Mouse (Mus musculus) kidney, postnatal 25 days (tissue): ENCODE data around the gene Net1.
"Not testable (repeated sequence)": the region's sequence is repeated elsewhere in the genome, so short reads cannot be mapped to it uniquely, and the experiment has no call there.

Source experiments
- DNase-seq, 2 experiments: peaks; one replicate each; pipeline ENCODE4 v3.0.0; 2021; ENCODE audit warnings: mixed read lengths in 2 of 2

The Net1 gene

GRCm38 (mm10) chr13:3889111-3889510 is 28.9 kb downstream of the Net1 start:
- peak in 1 of 2 experiments; percentile 54 for DNase-seq

- no peak for DNase-seq
Measured at GRCm38 (mm10) chr13:3886663-3887062, 31.4 kb downstream of the Net1 start.

- DNase-seq: no peak
Measured at GRCm38 (mm10) chr13:3877679-3878220, 40.3 kb downstream of the Net1 start.

- DNase-seq: no peak
Measured at GRCm38 (mm10) chr13:3877185-3877584, 40.8 kb downstream of the Net1 start.

- no peak for DNase-seq
Measured at GRCm38 (mm10) chr13:3876448-3876847, 41.6 kb downstream of the Net1 start.

- no peak for DNase-seq
Measured at GRCm38 (mm10) chr13:3872832-3873231, 45.2 kb downstream of the Net1 start.

- no peak for DNase-seq
Measured at GRCm38 (mm10) chr13:3869901-3870300, 48.1 kb downstream of the Net1 start.

GRCm38 (mm10) chr13:3867158-3867557 is 50.9 kb downstream of the Net1 start:
- no peak for DNase-seq

- no peak for DNase-seq
Measured at GRCm38 (mm10) chr13:3866355-3867052, 51.5 kb downstream of the Net1 start.

- DNase-seq: peak; percentile 16 to 63
Measured at GRCm38 (mm10) chr13:3865648-3866354, 52.2 kb downstream of the Net1 start.

GRCm38 (mm10) chr13:3862922-3863580 is 55.0 kb downstream of the Net1 start:
- no peak for DNase-seq

GRCm38 (mm10) chr13:3862325-3862724 is 55.7 kb downstream of the Net1 start:
- DNase-seq: no peak

- DNase-seq: no peak
Measured at GRCm38 (mm10) chr13:3861251-3861650, 56.8 kb downstream of the Net1 start.

- no peak for DNase-seq
Measured at GRCm38 (mm10) chr13:3856252-3856651, 61.8 kb downstream of the Net1 start.

- no peak for DNase-seq
Measured at GRCm38 (mm10) chr13:3854856-3855255, 63.2 kb downstream of the Net1 start.

GRCm38 (mm10) chr13:3853648-3854333 is 64.2 kb downstream of the Net1 start, which contains the start of gene Calm5:
Calm5 (plus strand) TSS chr13:3854173.
- DNase-seq: not testable (repeated sequence)

GRCm38 (mm10) chr13:3850330-3850729 is 67.7 kb downstream of the Net1 start:
- DNase-seq: no peak

GRCm38 (mm10) chr13:3840662-3841061 is 77.4 kb downstream of the Net1 start:
- DNase-seq: not testable (repeated sequence)

GRCm38 (mm10) chr13:3837312-3837807 is 80.7 kb downstream of the Net1 start, which contains the start of gene Calm4:
Calm4 (plus strand) TSS chr13:3837757.
- not testable (repeated sequence) for DNase-seq

- DNase-seq: not testable (repeated sequence)
Measured at GRCm38 (mm10) chr13:3833644-3834043, 84.4 kb downstream of the Net1 start.

GRCm38 (mm10) chr13:3832450-3832849 is 85.6 kb downstream of the Net1 start:
- no peak for DNase-seq
